Mouse (Mus musculus): ENCODE measurements around the gene Ubap2. TPM values are rescaled to one million over a fixed set of nuclear protein-coding genes. Genes with fewer than 3 reads are reported as not detected.

Gene Ubap2
- polyA plus RNA-seq, 1 experiment from 2014 or later = 69.9 TPM

GRCm38 (mm10) chr4:41293907-41294306, 19.0 kb upstream of the Ubap2 start:
- H3K79me2 ChIP-seq (ENCODE audit: inconsistent target) = no peaks in the 10 kb centered on the region
- H3K4me3 ChIP-seq (ENCODE audit: inconsistent target) = no peak overlapping the region
- peaks cover 83% of the 10 kb centered on the region for H3K36me3 ChIP-seq (ENCODE audit: inconsistent target)
- no peak overlapping the region for H3K27ac ChIP-seq
- 87% methylated on average over 4 of the region's 4 CpGs for WGBS (ENCODE audit: missing documents)

- no peak overlapping the region for H3K27ac ChIP-seq
Observed at GRCm38 (mm10) chr4:41289802-41290201, 14.9 kb upstream of the Ubap2 start.

GRCm38 (mm10) chr4:41286420-41286819, 11.5 kb upstream of the Ubap2 start:
- Histone ChIP-seq H3K4me3 (ENCODE audit: inconsistent target) (no peak overlapping the region), H3K27ac (no peak overlapping the region)

More at GRCm38 (mm10) chr4:41289802-41290201, 14.9 kb upstream of the Ubap2 start:
- 98% methylated on average over 7 of the region's 7 CpGs for WGBS (ENCODE audit: missing documents)
- Histone ChIP-seq H3K79me2 (ENCODE audit: inconsistent target) (no peaks in the 10 kb centered on the region), H3K4me3 (ENCODE audit: inconsistent target) (no peak overlapping the region), H3K36me3 (ENCODE audit: inconsistent target) (peaks cover 47% of the 10 kb centered on the region)

DNA sequence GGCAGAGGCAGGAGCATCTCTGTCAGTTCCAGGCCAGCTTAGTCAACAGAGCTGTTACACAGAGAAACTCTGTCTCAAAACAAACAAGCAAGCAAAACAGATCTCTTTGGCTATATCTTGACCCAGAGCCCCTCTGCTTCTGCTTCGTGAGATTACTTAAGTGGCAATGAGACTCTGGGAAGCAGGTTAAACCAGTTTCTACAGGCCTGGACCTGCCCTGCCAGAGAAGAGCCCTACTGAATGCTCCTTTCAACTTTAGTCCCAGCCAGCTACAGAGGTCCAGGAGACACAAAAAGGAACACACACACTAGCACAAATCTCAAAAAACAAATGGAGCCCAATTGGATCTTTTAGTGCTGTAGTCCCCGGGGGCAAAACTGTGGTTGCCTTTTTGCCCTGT, 9.1 kb upstream of the Ubap2 start:
- no peaks in the 10 kb centered on the region for H3K79me2 ChIP-seq (ENCODE audit: inconsistent target)
- no peak overlapping the region for H3K4me3 ChIP-seq (ENCODE audit: inconsistent target)
- no peak overlapping the region for H3K27ac ChIP-seq
- 94% methylated on average over 2 of the region's 2 CpGs for WGBS (ENCODE audit: missing documents)
- no peaks in the 10 kb centered on the region for H3K36me3 ChIP-seq (ENCODE audit: inconsistent target)

More at GRCm38 (mm10) chr4:41286420-41286819, 11.5 kb upstream of the Ubap2 start:
- peaks cover 14% of the 10 kb centered on the region; the same call in 1 of the 2 replicates for H3K36me3 ChIP-seq (ENCODE audit: inconsistent target)
- no peaks in the 10 kb centered on the region for H3K79me2 ChIP-seq (ENCODE audit: inconsistent target)
- 16% methylated on average over 3 of the region's 3 CpGs for WGBS (ENCODE audit: missing documents)

DNA sequence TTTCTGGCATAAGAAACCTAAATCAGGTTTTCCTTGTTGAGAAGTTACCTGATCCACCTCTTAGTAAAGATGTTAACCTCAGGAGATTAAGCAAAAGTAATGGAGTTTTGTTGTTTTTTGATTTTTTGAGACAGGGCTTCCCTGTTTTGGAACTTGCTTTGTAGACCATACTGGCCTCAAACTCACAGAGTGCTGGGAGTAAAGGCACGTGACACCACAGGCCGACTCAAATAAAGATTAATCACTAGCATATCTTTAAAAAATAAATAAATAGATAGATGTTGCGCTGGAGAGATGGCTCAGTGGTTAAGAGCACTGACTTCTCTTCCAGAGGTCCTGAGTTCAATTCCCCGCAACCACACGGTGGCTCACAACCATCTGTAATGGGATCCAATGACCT, 983 bp upstream of the Ubap2 start:
- 75% methylated on average over 5 of the region's 5 CpGs for WGBS (ENCODE audit: missing documents)
- Histone ChIP-seq H3K79me2 (ENCODE audit: inconsistent target) (peaks cover 40% of the 10 kb centered on the region), H3K36me3 (ENCODE audit: inconsistent target) (no peaks in the 10 kb centered on the region), H3K4me3 (ENCODE audit: inconsistent target) (peak overlapping the region; percentile 93), H3K27ac (peak overlapping the region; percentile 73)

- H3K36me3 ChIP-seq (ENCODE audit: inconsistent target) = no peaks in the 10 kb centered on the region
- H3K4me3 ChIP-seq (ENCODE audit: inconsistent target) = peak overlapping the region; percentile 93
- H3K27ac ChIP-seq = peak overlapping the region; percentile 73
- whole genome bisulfite sequencing (ENCODE audit: missing documents) = 2% methylated on average over 18 of the region's 18 CpGs
- H3K79me2 ChIP-seq (ENCODE audit: inconsistent target) = peaks cover 54% of the 10 kb centered on the region
Observed at GRCm38 (mm10) chr4:41274377-41274979, 466 bp downstream of the Ubap2 start.

- Histone ChIP-seq H3K27ac (no peak overlapping the region), H3K36me3 (ENCODE audit: inconsistent target) (peaks cover 6% of the 10 kb centered on the region; the same call in 1 of the 2 replicates), H3K4me3 (ENCODE audit: inconsistent target) (no peak overlapping the region), H3K79me2 (ENCODE audit: inconsistent target) (peaks cover 100% of the 10 kb centered on the region)
Observed at GRCm38 (mm10) chr4:41268133-41268532, 6.8 kb downstream of the Ubap2 start.

- WGBS (ENCODE audit: missing documents) = 77% methylated on average over 4 of the region's 4 CpGs
- Histone ChIP-seq H3K4me3 (ENCODE audit: inconsistent target) (no peak overlapping the region), H3K27ac (no peak overlapping the region), H3K79me2 (ENCODE audit: inconsistent target) (peaks cover 100% of the 10 kb centered on the region), H3K36me3 (ENCODE audit: inconsistent target) (peaks cover 6% of the 10 kb centered on the region; the same call in 1 of the 2 replicates)
Observed at GRCm38 (mm10) chr4:41266350-41266749, 8.6 kb downstream of the Ubap2 start.

DNA sequence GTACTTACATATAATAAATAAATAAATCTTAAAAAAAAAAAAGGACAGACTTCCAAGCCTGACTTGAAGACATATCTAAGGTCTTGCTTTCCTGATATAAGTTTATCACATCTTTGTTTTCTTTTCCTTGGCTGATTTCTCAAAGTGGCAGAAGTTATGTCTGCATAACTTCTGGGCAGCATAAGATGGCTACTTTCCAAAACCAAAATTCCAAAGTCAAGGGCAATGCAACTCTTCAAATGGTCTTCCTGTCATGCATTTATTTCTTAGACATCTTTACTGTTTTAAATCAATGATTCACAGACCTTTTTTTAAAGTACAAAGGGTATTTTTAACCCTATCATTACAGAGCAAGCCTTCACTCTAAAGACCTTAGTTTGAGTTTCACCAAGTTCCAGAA, 14.3 kb downstream of the Ubap2 start:
- Histone ChIP-seq H3K79me2 (ENCODE audit: inconsistent target) (peaks cover 100% of the 10 kb centered on the region), H3K4me3 (ENCODE audit: inconsistent target) (no peak overlapping the region), H3K27ac (no peak overlapping the region), H3K36me3 (ENCODE audit: inconsistent target) (no peaks in the 10 kb centered on the region)

DNA sequence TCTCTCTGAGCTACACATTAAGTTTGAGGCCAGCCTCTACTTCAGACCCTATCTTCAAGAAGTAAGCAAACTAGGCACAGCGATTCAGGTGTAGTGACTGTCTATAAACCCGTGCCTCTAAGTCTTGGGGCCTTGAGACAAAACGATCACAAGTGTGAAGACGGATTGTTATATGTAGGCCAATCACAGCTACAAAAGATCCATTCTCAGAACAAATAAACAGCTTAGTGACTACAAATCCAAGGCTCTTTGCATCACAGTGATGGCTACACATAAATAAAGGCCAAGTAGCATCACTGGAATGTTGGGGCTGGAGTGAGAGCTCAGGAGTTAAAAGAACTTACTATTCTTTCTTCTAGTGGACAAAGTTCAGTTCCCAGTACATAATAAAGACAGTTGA, 15.9 kb downstream of the Ubap2 start:
- Histone ChIP-seq H3K79me2 (ENCODE audit: inconsistent target) (peaks cover 100% of the 10 kb centered on the region), H3K27ac (no peak overlapping the region), H3K4me3 (ENCODE audit: inconsistent target) (no peak overlapping the region), H3K36me3 (ENCODE audit: inconsistent target) (no peaks in the 10 kb centered on the region)
- 96% methylated on average over 4 of the region's 4 CpGs for WGBS (ENCODE audit: missing documents)

DNA sequence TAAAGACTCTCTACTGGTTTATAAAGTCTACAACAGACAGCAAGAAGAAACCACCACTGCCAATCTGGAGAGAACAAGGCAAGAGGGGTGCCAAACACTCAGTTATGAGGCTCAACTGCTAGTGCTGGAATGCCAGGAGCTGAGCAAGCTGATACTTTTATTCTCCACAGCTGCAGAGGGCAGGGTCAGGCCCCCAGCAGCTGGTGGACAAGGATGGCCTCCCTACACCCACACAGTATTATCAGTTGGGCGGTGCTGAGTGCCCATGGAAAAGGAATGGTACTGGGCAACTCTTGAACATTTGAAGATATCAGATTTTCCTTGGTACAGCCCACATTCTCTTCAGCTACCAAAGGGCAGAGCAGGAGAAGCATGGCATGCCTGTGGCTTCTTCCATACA, 17.2 kb downstream of the Ubap2 start:
- Histone ChIP-seq H3K79me2 (ENCODE audit: inconsistent target) (peaks cover 100% of the 10 kb centered on the region), H3K27ac (no peak overlapping the region), H3K4me3 (ENCODE audit: inconsistent target) (no peak overlapping the region), H3K36me3 (ENCODE audit: inconsistent target) (no peaks in the 10 kb centered on the region)
- 86% methylated on average over 1 of the region's 1 CpGs for WGBS (ENCODE audit: missing documents)

- Histone ChIP-seq H3K36me3 (ENCODE audit: inconsistent target) (0 out of 2 replicates have a peak, but pooled peaks cover 9% of the 10 kb centered on the region), H3K27ac (no peak overlapping the region), H3K4me3 (ENCODE audit: inconsistent target) (no peak overlapping the region), H3K79me2 (ENCODE audit: inconsistent target) (peaks cover 93% of the 10 kb centered on the region)
- WGBS (ENCODE audit: missing documents) = 95% methylated on average over 12 of the region's 12 CpGs
Observed at GRCm38 (mm10) chr4:41255564-41256210, 19.3 kb downstream of the Ubap2 start.

DNA sequence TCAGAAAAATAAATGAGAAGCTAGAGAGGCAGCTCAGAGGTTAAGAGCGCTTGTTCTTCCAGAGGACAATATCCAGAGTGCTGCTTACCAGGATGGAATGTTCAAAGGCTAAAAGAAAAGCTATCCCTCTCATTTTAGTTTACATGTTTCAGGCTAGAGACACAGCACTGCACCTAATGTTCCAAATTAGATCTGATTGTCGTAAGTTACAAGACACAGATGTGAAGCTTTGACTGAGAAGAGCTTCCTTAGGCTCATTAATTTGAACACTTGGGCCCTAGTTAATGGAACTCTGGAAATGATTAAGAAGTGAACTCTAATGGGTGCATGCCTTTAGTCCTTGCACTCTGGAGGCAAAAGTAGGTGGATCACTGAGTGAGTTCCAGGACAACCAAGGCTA, 21.2 kb downstream of the Ubap2 start:
- H3K79me2 ChIP-seq (ENCODE audit: inconsistent target) = peaks cover 74% of the 10 kb centered on the region
- 96% methylated on average over 2 of the region's 2 CpGs for WGBS (ENCODE audit: missing documents)
- no peak overlapping the region for H3K4me3 ChIP-seq (ENCODE audit: inconsistent target)
- H3K27ac ChIP-seq = no peak overlapping the region
- 0 out of 2 replicates have a peak, but pooled peaks cover 12% of the 10 kb centered on the region for H3K36me3 ChIP-seq (ENCODE audit: inconsistent target)

GRCm38 (mm10) chr4:41245408-41245807, 29.5 kb downstream of the Ubap2 start:
- H3K79me2 ChIP-seq (ENCODE audit: inconsistent target) = peaks cover 73% of the 10 kb centered on the region
- no peak overlapping the region for H3K4me3 ChIP-seq (ENCODE audit: inconsistent target)
- WGBS (ENCODE audit: missing documents) = 96% methylated on average over 2 of the region's 2 CpGs
- H3K36me3 ChIP-seq (ENCODE audit: inconsistent target) = peaks cover 6% of the 10 kb centered on the region; the same call in 1 of the 2 replicates
- H3K27ac ChIP-seq = no peak overlapping the region

DNA sequence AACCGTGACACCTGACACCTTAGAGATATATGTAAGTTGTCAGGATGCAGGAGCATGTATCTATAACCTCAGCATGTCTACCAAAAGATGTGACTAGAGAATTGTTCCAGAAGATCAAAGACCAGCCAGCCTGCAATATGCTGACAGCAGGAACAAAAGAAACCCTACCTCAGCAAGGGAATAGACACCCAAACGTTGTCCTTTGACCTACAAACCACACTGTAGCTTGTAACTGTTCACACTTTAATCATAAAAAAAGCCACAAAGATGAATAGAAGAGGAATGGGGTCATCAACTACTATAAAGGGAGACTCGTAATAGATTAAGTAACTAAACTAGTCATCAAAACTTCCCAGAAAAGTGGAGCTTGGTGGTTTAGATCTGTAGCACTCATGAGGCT, 34.0 kb downstream of the Ubap2 start:
- WGBS (ENCODE audit: missing documents) = 79% methylated on average over 3 of the region's 3 CpGs
- Histone ChIP-seq H3K27ac (no peak overlapping the region), H3K79me2 (ENCODE audit: inconsistent target) (peaks cover 91% of the 10 kb centered on the region), H3K36me3 (ENCODE audit: inconsistent target) (no peaks in the 10 kb centered on the region), H3K4me3 (ENCODE audit: inconsistent target) (no peak overlapping the region)

All from macrophage (primary cell).